Mouse (Mus musculus): Measurements from ENCODE around the gene Sirt6.

GRCm38 (mm10) chr10:81644162-81644561 lies 16.6 kb upstream of the Sirt6 start:
- TF ChIP-seq CTCF (conservative IDR thresholded peaks at IDR 0.05; ENCODE audit: insufficient read depth, insufficient read length, low read depth, low read length) (no peak), POLR2A (IDR thresholded peaks at IDR 0.05; ENCODE audit: low read depth, low read length) (no peak)

Measured in kidney, adult 2 months (tissue).